In the genomic region with DNA sequence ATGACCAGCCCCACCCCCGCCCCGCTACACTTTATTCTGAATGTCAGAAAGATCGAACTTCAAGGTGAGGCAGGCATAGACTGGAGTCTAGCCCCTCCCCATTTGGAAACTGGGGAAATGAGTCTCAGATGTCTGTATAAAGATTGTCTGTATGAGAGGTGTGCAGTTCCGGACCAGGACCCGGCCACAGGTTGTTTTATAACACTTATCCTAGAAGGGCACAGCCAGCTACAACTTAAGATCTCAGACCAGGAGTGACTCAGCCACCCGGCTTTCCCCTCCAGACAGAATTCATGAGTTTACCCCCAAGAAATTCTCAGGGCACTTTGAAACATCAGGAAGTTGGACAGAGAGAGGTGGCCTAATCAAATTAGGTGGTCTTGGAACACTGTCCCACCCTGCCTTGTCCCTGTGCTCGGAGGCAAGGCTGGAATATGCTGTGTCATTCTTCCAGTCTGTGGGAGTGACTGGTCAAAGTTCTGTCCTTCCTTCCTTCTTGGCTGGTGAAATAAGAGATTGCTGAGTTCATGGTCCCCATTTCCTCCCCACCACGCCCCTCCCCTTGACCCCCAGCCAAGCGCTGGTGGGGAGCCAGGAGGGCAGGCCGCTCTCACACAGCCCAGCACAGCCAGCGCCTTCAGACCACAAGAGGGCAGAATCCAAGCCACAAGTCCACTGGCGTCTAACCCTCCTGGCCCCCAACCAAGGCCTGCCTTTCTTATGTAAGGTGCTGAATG, we compare ENCODE assay signal across 8 mouse cellular contexts. TPM values are rescaled to one million over a fixed set of nuclear protein-coding genes. Genes with fewer than 3 reads are reported as not detected.
DNase-seq lines count a peak whose midpoint lies in the region; ATAC-seq lines count a peak whose summit lies in the region.

No protein-coding gene starts in this region.

- peak overlapping the region; percentile 40 for H3K4me3 ChIP-seq in brown adipose tissue, adult 24 weeks (ENCODE audit: insufficient read depth, low read depth, low read length)
- H3K4me3 ChIP-seq in intestine, embryonic 15.5 days (replicated peaks) = no peak overlapping the region

- no peak for ATAC-seq in CD4-positive, CD25-positive, alpha-beta regulatory T cell, adult 4 months
- peak; percentile 95 for ATAC-seq in intestine, embryonic 15.5 days
- ATAC-seq in megakaryocyte, adult 5-6 weeks (ENCODE audit: poor library complexity, severe bottlenecking) = peak; percentile 95

- peak; percentile 33 for DNase-seq in CD4-positive, CD25-positive, alpha-beta regulatory T cell, adult 2 months (ENCODE audit: low read depth, low spot score)
- DNase-seq in gastrocnemius, adult 18-20 months (ENCODE audit: low spot score) = peak; percentile 97
- DNase-seq in left cerebral cortex, postnatal 10 days (ENCODE audit: extremely low spot score in 1 of 2, low spot score in 2 of 2) = peak; percentile 63 to 93
- DNase-seq in spleen, postnatal 14 days (ENCODE audit: low spot score in 2 of 2) = peak; percentile 51 to 66

- no peak overlapping the region for H3K9ac ChIP-seq in intestine, embryonic 15.5 days

- peaks cover 25% of the 10 kb centered on the region for H3K4me1 ChIP-seq in brown adipose tissue, adult 24 weeks (ENCODE audit: control insufficient read depth, insufficient read depth, insufficient read length, low read length)
- H3K4me1 ChIP-seq in intestine, embryonic 15.5 days (replicated peaks) = peaks cover 14% of the 10 kb centered on the region

- no peaks in the 10 kb centered on the region for H3K27me3 ChIP-seq in intestine, embryonic 15.5 days (replicated peaks)

- 38% methylated on average over 12 of the region's 12 CpGs for WGBS in intestine, embryonic 15.5 days

- H3K4me2 ChIP-seq in intestine, embryonic 15.5 days (replicated peaks) = 0 out of 2 replicates have a peak overlapping the region, but pooled peaks have one; percentile 3

- H3K9me3 ChIP-seq in intestine, embryonic 15.5 days = no peaks in the 10 kb centered on the region

- peaks cover 9% of the 10 kb centered on the region for H3K36me3 ChIP-seq in intestine, embryonic 15.5 days

- intact Hi-C loops in left cerebral cortex, postnatal 10 days (cut with DNase I) = no loop called here

- peak overlapping the region; percentile 97 for H3K27ac ChIP-seq in brown adipose tissue, adult 24 weeks (replicated peaks; ENCODE audit: low read depth, low read length)
- H3K27ac ChIP-seq in intestine, embryonic 15.5 days = peak overlapping the region; percentile 64

RNA-seq across cellular contexts. Expression of a gene that starts 9.7 kb away (rescaled TPM):
- polyA plus RNA-seq in CD4-positive, CD25-positive, alpha-beta regulatory T cell, adult 4 months (2017; shearing (Covaris generic)) = 10 to 100 TPM in 1 of 2 experiments, 1 to 10 TPM in 1; 10.0 to 19.3 TPM
- 645 and 839 TPM in 2 replicates for polyA plus RNA-seq in brown adipose tissue, adult 24 weeks (2012; ENCODE audit: insufficient read depth, insufficient read length, missing spikeins)
- 100 to 1,000 TPM; 172 to 203 TPM for total RNA-seq in gastrocnemius, adult 18-20 months (2021)
- polyA plus RNA-seq in intestine, embryonic 15.5 days (2015; fragmentation: Nextera tagmentation; extraction: Ambion mirVana) = 189 and 193 TPM in 2 replicates
- total RNA-seq in left cerebral cortex, postnatal 10 days (2021) = 10 to 100 TPM; 71.5 to 72.7 TPM
- total RNA-seq in megakaryocyte, adult 5-6 weeks (2015) = 137 and 142 TPM in 2 replicates
- total RNA-seq in megakaryocyte, adult 5-6 weeks (2017) = 505 and 509 TPM in 2 replicates

RNA-seq across cellular contexts. Expression of a gene that starts 34.8 kb away (rescaled TPM):
- 1 to 10 TPM; 3.1 to 4.7 TPM for polyA plus RNA-seq in CD4-positive, CD25-positive, alpha-beta regulatory T cell, adult 4 months (2017; shearing (Covaris generic))
- 18.4 and 32.3 TPM in 2 replicates for polyA plus RNA-seq in brown adipose tissue, adult 24 weeks (2012; ENCODE audit: insufficient read depth, insufficient read length, missing spikeins)
- total RNA-seq in gastrocnemius, adult 18-20 months (2021) = 10 to 100 TPM; 26.0 to 27.8 TPM
- polyA plus RNA-seq in intestine, embryonic 15.5 days (2015; fragmentation: Nextera tagmentation; extraction: Ambion mirVana) = 2.9 and 3.1 TPM in 2 replicates
- 1 to 10 TPM; 4.0 to 5.4 TPM for total RNA-seq in left cerebral cortex, postnatal 10 days (2021)
- total RNA-seq in megakaryocyte, adult 5-6 weeks (2015) = 1.1 and 5.4 TPM in 2 replicates
- total RNA-seq in megakaryocyte, adult 5-6 weeks (2017) = 2.1 and 5.5 TPM in 2 replicates

RNA-seq across cellular contexts. Expression of a gene that starts 38.2 kb away (rescaled TPM):
- polyA plus RNA-seq in CD4-positive, CD25-positive, alpha-beta regulatory T cell, adult 4 months (2017; shearing (Covaris generic)) = 10 to 100 TPM; 23.5 to 32.2 TPM
- polyA plus RNA-seq in brown adipose tissue, adult 24 weeks (2012; ENCODE audit: insufficient read depth, insufficient read length, missing spikeins) = 47.1 and 76.5 TPM in 2 replicates
- total RNA-seq in gastrocnemius, adult 18-20 months (2021) = 100 to 1,000 TPM; 133 to 140 TPM
- polyA plus RNA-seq in intestine, embryonic 15.5 days (2015; fragmentation: Nextera tagmentation; extraction: Ambion mirVana) = 45.5 and 50.7 TPM in 2 replicates
- total RNA-seq in left cerebral cortex, postnatal 10 days (2021) = 10 to 100 TPM; 78.6 to 79.8 TPM
- total RNA-seq in megakaryocyte, adult 5-6 weeks (2015) = 105 and 106 TPM in 2 replicates
- total RNA-seq in megakaryocyte, adult 5-6 weeks (2017) = 99.1 and 108 TPM in 2 replicates

RNA-seq across cellular contexts. Expression of a gene that starts 38.7 kb away (rescaled TPM):
- 1 to 10 TPM; 1.2 to 1.6 TPM for polyA plus RNA-seq in CD4-positive, CD25-positive, alpha-beta regulatory T cell, adult 4 months (2017; shearing (Covaris generic))
- polyA plus RNA-seq in brown adipose tissue, adult 24 weeks (2012; ENCODE audit: insufficient read depth, insufficient read length, missing spikeins) = 0.52 and 0.71 TPM in 2 replicates
- total RNA-seq in gastrocnemius, adult 18-20 months (2021) = 1 to 10 TPM; 1.7 to 2.0 TPM
- 0.77 and 1.2 TPM in 2 replicates for polyA plus RNA-seq in intestine, embryonic 15.5 days (2015; fragmentation: Nextera tagmentation; extraction: Ambion mirVana)
- total RNA-seq in left cerebral cortex, postnatal 10 days (2021) = 1 to 10 TPM; 8.1 to 8.2 TPM
- 2.1 and 3.1 TPM in 2 replicates for total RNA-seq in megakaryocyte, adult 5-6 weeks (2015)
- total RNA-seq in megakaryocyte, adult 5-6 weeks (2017) = 2.2 and 3.1 TPM in 2 replicates

RNA-seq across cellular contexts. Expression of a gene that starts 38.7 kb away (rescaled TPM):
- not detected for polyA plus RNA-seq in CD4-positive, CD25-positive, alpha-beta regulatory T cell, adult 4 months (2017; shearing (Covaris generic))
- polyA plus RNA-seq in brown adipose tissue, adult 24 weeks (2012; ENCODE audit: insufficient read depth, insufficient read length, missing spikeins) = not detected in 2 replicates
- not detected for total RNA-seq in gastrocnemius, adult 18-20 months (2021)
- not detected in 2 replicates for polyA plus RNA-seq in intestine, embryonic 15.5 days (2015; fragmentation: Nextera tagmentation; extraction: Ambion mirVana)
- not detected for total RNA-seq in left cerebral cortex, postnatal 10 days (2021)
- not detected in 2 replicates for total RNA-seq in megakaryocyte, adult 5-6 weeks (2015)
- not detected in 2 replicates for total RNA-seq in megakaryocyte, adult 5-6 weeks (2017)

Comparison
In these comparisons a context has a peak if more than half of its experiments do, and no peak if none do; other contexts are left out.
1. DNase-seq: peak in every context shown above with its lines; median percentile 97 in gastrocnemius, adult 18-20 months; 78 in left cerebral cortex, postnatal 10 days; 58 in spleen, postnatal 14 days; 33 in CD4-positive, CD25-positive, alpha-beta regulatory T cell, adult 2 months.
2. RNA of a gene that starts 34.8 kb away (total RNA-seq): 26.0 to 27.8 TPM in gastrocnemius, adult 18-20 months; 4.0 to 5.4 TPM in left cerebral cortex, postnatal 10 days and 1.1 to 5.5 TPM in megakaryocyte, adult 5-6 weeks; every median in the first group is over 4 times any median in the second.